Mouse (Mus musculus): Measurements from ENCODE around the gene Hdc. TPM values are rescaled to one million over a fixed set of nuclear protein-coding genes. Genes with fewer than 3 reads are reported as not detected.

Hdc gene
- 0.37 to 0.78 TPM (median 0.69 TPM) in 3 of 4 replicates, not detected in the other for total RNA-seq (2023)

GRCm38 (mm10) chr2:126619249-126619704, at the start of gene Hdc:
TSS of gene Hdc (minus strand) at chr2:126619299.

GRCm38 (mm10) chr2:126552357-126553290, 66.5 kb downstream of the Hdc start, which contains the start of gene Slc27a2:
TSS of gene Slc27a2 (plus strand) at chr2:126552407.

Other genes starting within 250 kb of the Hdc start
- 0.18 to 0.47 TPM (median 0.31 TPM) in 4 replicates for gene Atp8b4, start 118.6 kb downstream of the Hdc start, total RNA-seq (2023)
- gene Slc27a2, start 66.9 kb downstream of the Hdc start, total RNA-seq (2023) = not detected in 4 replicates
- 37.4 to 48.8 TPM (median 43.8 TPM) in 4 replicates for gene Gabpb1, start 57.0 kb upstream of the Hdc start, total RNA-seq (2023)
- gene Usp8, start 88.0 kb upstream of the Hdc start, total RNA-seq (2023) = 49.1 to 55.4 TPM (median 51.4 TPM) in 4 replicates
- not detected in 4 replicates for gene Usp50, start 164.2 kb upstream of the Hdc start, total RNA-seq (2023)

All from B cell, adult 62 days (primary cell).